Mouse (Mus musculus) adipocyte (in vitro differentiated cells): Measurements from ENCODE around the gene Pde4d.

Source experiments
- DNase-seq: peaks from one replicate; pipeline ENCODE4 v3.0.0-alpha.2; 2016; ENCODE audit warnings: low spot score

Gene Pde4d

DNA sequence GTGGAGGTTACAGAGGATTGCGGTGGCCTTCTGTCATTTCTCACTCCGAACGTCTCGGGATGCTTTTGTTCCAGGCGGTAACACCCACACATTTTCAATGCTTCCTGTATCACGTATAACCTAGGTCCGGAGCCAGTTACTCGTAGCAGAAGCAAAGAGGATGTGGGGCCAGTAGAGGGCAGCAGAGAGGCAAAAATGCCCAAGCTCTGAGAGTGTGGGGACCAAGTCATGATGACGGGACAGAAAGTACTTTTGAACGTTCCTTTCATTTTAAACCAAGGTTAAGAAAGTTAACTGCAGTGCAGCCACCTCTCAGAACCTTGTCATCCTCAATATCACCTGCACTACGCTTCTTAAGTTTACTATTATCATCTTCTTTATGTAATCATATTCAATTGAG lies 1326.4 kb downstream of the Pde4d start:
- DNase-seq, result peak; percentile 95

DNA sequence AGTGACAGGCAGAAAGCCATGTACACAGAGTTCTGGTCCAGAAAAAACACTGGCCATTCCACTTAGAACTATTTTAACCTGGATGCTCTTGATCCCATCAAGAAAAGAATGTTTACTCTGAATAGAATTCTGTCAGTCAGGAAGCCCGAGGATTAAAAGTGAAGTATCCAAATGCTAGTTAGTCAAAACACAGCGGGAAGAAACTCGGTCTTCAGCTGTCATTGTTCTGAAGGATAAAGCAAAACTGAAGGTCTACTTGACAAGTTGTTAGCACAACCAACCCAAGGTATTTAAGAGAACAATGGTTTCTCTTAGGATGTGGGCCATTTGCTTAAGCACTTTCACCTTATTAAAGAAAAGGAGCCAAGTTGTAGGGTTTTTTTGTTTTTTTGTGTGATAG lies 1327.2 kb downstream of the Pde4d start:
- DNase-seq, result no peak

DNA sequence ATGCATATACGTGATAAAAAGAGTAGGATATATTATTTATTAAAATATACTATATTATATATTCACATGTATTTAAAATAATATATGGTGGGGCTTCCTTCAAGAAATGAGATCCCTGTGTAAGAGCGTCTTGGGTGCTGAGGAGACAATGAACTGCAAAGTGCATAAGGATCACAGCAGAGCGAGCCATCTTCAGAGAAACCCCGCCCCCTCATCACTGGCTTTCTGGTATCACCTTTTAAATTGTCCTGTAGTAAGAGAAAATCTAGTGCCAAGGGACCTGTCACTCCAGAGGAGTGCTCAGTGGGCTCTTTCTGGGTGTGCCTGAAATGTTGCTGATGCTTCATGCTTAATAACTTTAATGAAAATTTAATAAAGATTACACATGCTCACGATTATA lies 1327.7 kb downstream of the Pde4d start:
- no peak for DNase-seq

DNA sequence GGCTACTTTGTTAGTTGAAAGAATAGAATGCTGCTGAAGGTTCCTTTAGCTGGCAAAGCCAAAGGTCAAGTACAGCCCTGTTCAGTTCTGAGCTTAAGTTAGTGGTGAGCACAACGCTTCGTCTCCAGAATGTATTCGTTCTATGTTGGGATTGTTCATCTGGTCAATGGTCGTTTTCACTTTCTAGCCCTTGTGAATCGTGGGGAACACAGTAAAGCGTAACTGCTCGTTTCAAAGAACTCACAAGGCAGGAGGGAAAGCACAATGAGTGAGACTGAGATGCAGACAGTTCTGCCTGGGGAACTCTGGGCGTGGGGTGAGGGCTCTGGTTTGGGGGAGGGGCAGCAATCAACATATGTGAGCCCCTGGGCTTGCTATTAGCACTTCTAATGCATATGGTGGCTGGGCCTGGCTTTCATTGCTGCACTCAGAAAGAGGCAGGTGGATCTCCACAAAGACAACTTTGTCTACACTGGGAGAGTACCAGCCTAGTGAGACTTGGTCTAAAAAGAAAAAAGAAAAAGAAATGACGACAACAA lies 1328.6 kb downstream of the Pde4d start:
- no peak for DNase-seq

DNA sequence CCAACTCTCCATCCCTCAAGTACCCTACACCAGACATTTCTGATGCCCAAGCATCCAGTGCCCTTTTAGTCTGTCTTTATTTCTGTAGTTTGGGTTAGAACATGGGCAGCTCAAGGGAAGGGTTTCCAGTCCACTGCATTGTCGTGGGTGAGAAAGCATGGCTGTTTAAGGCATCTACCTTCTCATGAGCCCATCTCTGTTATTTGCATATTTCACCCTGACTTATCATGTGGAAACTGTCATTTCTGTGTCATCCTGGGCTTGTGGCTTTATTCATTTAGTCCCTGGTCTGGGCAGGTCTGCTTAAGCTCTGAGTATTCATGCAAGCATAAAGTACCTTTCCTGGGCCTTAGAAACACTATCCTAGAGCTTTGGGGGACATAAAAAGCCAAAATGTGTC lies 1331.7 kb downstream of the Pde4d start:
- DNase-seq, result no peak

DNA sequence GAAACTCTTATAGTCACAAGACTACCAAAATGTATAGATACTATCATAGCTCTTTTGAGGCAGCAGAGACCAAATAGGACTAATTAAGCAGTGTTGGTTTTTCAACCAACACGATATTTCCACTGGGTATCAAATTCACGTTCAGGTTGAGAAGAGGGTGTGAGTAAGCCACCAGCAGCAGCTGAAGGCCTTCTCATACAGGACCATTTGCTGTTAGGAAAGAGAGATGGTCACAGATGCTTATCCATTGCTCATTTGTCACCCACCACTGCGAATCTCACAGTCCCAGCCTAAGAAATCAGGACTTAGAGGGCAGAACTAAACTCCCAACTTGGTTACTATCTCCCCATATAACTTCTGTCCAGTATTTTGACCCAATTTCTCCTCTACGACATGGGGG lies 1338.9 kb downstream of the Pde4d start:
- DNase-seq, result no peak

DNA sequence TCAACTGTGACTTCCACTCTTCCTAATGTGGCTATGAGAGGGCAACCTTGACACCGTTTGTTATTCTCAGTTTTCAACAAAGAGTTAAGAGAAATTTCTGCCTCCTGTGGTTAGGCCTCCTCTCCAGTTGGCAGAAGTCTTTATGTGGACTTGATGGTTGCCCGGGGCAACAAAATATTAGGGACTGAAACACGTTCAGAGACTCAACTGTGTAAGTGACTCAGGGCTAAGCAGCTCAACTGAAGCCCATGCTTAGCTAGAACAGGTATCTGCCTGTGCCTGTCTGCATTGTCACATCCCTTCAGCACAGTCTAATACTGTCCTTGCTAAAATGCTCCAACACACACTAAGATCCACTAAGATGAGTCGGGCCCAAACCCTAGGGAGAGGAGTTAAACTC lies 1339.4 kb downstream of the Pde4d start:
- DNase-seq, result peak; percentile 21

DNA sequence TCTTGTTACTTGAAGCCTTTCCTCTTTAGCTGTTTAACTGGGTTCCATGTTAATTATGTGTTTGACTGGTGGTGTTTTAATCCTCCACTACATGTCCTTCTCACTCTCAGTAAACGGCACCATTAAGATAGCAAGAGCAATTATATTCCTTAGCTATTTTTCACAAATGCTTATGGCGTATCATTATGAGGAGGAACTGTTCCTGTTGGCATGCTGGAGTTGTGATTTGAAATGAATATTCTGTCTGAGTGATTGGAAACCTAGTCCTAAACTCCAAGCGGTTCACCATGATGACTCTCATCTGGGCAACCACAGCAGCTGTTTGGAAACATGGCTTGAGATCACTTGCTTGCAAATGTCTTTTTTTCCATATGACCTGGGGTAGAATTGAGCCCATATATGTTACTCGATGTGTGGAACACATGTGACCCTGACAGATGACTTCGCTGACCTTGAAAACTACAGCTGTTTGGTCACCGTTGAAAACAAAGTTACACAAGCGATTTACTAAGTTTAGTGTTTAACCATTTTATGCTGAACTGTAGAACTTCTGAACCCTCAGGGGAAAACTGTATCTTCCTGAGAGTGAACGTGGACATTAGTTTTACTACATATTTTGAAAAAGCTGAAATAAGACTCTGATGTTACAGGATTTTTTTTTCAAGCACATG lies 1340.4 kb downstream of the Pde4d start:
- no peak for DNase-seq

DNA sequence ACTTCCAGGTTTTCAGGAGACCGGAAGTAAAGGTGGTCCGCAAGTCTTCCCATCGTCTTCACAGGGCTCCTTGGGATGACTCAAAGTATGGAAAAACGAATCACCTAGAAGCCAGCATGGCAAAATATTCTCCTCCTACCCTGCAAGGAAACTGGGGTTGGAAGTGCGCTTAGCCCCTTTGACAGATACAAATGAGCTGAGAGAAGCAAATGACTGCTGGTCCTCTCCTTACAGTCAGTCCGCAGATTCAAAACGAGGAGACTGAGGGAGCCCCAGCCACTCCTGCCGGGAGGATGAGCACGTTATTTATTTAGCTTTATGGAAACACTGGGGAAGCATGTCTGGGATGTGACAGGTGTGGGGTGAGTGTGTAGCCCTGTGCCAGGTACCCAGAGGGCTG lies 1344.2 kb downstream of the Pde4d start:
- DNase-seq, result no peak

DNA sequence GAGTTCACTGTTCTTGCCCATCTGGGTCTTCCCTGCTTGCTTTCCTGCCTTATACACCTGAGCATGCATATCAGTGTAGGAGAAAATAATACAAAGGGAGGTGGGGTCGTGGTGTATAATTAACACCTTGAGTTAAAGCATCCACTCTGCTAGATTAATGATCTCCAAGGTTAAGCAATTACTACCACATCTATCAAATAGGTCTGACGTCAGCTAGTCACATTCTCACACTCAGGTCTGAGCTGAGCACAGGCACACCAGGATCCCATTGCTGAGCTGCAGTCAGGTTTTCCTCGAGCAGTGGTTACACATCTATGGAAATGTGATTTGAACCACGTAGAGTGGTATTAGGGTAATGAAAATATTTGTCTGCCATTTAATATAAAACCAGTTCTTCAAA lies 1348.9 kb downstream of the Pde4d start:
- DNase-seq, result no peak

DNA sequence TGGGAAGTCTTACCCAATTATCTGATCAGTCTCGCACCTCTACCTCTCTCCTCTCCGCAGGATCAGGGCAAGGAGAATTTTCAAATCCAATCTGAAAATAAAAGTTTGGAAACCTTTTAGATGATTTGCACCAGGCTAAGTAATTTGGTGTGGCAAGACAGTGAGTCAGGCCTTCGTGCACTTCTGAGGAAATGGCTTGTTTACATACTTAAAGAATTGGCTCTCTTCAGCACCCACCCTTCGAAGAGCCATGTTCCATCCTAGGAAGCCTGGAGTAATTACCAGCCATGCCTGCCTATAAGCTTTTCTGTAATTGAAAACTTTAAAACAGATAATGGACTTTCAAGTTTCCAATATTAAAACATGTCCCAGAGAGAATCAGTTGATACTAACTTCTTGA lies 1352.5 kb downstream of the Pde4d start:
- DNase-seq, result no peak

DNA sequence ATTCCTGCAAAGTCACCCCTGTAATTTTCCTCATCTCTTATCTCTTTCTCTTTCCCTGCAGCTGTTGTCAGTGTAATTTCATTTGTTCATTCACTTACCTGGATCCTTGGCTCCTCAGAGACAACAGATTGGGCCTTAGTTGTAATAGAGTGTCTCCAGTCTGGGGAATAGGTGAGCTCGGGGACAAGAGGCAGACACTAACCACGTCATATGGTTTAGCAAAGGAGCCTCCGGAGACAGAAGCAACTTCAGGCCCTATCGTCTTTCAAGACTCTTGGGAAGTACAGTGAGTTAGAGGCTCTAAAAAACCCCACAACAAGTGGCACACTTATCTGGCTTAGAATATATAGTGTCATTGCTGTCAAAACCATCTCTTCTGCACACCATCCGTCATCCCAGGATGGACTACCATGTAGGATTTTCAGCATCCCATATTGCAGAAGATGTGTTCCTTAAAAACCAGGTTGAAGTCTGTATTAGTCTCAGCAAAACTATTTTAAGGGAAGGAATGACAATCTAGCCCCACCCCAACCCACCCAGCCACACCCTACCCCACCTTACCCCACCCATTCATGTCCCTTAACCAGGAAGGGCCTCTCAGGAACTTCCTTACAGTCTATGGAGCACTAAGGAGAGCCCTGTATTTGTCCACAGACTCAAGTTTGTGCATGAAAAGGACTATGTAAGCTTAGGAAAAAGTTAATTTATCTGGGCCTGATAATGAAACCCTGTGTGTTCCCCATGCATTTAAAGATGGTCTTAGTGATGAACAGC lies 1356.6 kb downstream of the Pde4d start:
- no peak for DNase-seq

DNA sequence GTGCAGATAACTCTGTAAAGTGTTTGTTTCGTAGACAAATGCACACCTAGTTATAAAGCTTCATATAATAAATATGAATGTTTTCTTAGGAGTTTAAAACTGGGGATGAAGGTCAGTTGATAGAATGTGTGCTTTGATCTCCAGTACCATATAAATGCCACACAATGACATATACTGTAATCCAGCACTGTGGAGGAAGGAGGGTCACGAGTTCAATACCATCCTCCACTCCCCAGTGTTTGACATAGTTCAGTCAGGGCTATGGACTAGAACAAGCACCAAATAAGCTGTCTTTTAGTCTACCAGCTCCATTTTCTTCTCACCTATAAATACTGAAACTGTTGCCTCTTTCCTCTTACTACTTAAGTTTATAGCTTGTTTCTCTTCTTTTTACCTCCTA lies 1357.3 kb downstream of the Pde4d start:
- DNase-seq, result no peak

DNA sequence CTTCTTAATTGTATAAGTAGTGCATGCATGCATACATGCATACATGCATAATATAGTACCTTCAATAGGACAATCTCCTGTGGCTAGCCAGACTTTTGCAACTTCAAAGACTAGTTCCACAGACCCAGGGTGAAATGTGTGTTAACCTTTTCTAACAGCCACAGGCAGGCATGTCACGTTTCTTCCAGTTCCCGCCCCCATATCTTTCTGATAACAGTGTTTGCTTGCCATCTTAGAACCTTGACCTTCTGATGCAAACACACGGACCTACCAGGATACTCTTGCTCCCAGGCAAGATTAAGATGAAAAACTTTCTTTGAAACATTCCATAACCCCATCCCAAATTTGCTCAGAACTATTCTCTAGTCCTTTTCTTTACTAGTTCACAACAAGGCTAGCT lies 1357.7 kb downstream of the Pde4d start:
- DNase-seq, result no peak

DNA sequence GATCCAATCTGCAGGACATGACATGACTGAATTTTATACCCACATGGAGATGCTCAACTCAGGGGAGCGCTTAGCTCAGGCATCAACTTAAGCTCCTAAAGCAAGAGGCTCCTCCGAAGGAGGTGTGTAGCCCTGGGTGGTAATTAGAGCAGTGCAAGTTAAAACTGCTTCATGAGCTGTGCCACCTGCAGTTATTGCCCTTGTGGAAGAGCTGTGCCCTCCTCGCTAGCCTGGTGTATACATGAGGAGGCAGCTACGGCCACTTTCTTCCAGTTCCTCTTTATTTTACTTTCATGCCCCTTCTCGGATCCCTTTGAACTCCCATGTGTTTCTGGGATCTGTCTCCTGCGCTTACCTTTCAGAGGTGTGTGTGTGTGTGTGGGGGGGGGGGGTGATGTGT lies 1358.3 kb downstream of the Pde4d start:
- no peak for DNase-seq

DNA sequence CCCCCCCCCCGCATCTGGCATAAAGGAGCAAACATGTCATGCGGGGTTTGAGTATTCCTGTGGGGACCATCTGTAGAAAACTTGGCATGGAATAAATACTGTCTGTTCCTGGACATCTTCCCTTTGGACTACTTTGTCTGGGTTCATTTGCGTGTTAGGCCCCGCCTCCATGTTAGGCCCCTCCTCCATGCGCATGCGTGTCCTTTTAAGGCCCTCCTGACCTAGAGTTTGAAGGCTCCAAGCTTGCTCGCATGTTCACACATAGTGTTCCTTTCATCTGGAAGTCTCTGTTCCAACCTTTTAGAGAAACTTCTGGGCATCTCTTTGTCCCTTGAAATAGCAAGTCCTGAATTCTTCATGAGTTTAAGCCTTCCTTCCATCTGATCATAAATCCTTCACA lies 1359.2 kb downstream of the Pde4d start:
- DNase-seq, result no peak

DNA sequence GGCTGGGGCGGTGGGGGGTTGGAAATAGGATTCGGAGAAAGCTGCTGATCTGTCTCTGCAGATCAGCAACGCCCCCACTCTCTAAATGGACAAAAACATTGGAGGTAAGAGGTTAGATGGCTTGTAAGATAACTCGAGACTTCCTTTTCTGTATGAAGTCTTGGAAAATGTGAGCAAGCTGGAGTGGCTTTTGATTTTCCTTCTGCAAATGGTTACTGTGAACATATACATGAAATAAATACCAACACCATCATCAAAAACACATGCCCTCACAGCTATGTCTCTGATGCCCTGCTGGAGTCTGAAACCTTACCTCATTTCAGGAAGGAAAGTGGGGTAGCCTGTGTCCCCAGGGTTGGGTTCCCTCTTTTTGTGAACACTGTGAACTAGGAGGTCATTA lies 1359.9 kb downstream of the Pde4d start:
- no peak for DNase-seq

DNA sequence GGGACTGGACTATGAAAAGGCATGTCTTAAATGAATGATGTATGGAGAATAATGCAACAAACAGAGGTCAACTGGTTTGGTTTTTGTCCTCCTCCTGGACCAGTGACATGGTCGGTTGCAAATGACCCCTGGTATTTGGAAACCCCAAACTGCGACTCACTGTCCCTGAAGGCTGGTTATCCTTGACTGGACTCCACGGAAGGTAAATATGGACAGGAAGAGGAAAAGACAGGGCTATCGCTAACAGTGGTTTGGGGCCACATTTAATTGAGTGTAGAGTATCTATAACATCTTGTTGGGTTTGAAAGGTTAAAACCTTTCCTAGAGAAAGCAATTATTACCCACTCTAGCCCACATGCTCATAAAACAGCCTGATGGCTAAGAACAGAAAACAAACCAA lies 1364.2 kb downstream of the Pde4d start:
- no peak for DNase-seq

DNA sequence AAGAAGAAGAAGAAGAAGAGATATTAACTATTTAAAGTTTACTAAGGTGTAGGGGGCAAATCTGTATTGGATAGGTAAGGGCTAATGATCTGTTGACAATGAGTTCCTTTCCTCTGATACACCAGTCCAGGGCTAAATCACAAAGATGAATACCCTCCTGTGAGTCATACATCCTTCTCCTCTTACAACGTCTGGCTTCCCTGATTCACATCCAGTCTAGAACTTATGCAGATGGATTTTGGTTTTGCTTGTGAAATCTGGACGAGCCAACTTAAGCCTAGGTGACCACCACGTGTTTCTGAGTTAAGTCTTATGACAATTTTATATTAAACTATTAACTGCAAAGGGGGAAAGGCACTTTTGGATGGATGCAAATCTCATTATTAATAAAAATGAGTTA lies 1369.3 kb downstream of the Pde4d start:
- DNase-seq, result no peak

DNA sequence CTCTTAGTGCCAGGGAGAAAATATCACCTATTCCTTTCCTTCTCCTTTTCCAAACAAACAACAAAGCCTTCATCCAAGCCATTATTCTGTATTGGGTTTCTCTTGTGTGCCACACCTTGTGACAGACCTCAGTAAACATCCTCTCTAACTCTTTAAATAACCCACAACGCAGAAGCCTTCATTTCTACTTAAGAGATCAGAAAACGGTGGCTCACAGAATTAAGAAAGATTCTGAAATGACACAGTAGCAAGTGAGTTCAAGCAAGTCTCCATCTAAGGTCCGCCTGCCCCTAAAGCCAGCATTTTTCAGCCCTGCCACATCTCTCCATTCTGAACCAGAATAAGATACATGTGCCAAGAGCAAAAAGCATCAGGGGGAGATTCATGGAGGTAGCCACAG lies 1370.4 kb downstream of the Pde4d start:
- no peak for DNase-seq

DNA sequence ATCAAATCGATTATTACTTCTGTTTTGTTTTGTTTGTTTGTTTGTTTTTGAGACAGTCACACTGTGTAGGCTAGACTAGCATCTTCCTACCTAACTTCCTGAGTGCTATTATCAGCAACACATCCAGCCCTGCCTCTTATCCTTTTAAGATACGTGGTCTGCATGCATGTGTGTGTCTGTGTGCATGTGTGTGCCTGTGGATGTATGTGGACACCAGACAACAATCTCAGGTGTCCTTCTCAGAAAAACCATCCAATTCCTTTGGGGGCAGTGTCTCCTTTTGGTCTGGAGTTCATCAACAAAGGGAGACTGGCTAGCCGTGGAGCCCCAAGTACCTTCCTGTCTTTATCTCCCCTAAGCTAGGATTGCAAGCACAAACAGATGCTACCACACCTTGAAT lies 1371.1 kb downstream of the Pde4d start:
- DNase-seq, result no peak

DNA sequence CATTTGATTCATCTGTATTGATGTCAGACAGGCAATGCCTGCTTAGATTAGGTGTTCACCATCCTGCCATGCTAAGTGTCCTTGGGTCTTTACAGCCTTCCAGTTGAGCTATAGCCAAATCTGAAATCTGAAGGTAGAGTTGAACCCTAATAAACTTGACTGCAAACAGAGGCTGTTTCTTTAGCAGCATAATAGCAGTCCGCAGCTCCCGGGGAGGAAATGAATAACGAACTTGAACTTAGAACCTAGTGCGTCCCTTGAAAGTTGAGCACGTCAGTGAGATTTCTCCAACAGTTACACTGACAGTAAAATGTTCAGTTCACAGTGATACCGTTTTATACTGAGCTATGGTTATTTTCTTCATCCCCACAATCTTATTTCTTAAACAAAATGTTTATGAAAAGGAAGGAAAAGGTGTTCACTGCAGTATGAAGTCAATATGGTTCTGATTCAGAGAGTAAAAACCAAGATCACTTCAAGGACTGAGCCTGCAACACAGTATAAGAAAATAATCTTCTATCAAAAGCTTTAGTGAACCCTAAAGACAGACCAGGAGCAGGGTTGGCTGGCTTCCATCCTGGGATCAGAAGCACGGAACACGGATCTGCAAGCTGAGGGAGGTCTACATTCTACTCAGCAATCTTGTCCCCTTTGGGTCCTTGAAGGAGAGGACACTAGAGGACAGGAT lies 1372.1 kb downstream of the Pde4d start:
- no peak for DNase-seq
